Mouse (Mus musculus) cerebellum, postnatal 25 days (tissue): ENCODE measurements at regions not wholly inside any gene's neighbourhood (a gene's known extent, or its start where the extent isn't known, plus 50 kb on each side); places are given as distances from the start of the nearest gene placed in this dataset.
A peak's percentile ranks its signal among the peaks of the same experiment; 100 is the strongest.
"Not testable (repeated sequence)": the region's sequence is repeated elsewhere in the genome, so short reads cannot be mapped to it uniquely, and the experiment has no call there.

Experiments used
- DNase-seq, 2 experiments: peaks; one replicate each; pipeline ENCODE4 v3.0.0; 2021; ENCODE audit warnings: mixed read lengths in 2 of 2

GRCm38 (mm10) chr7:69167456-69167855 lies 418.4 kb upstream of the Arrdc4 start:
- DNase-seq = no peak

GRCm38 (mm10) chr7:69161916-69162315 lies 412.9 kb upstream of the Arrdc4 start:
- no peak for DNase-seq

- DNase-seq = no peak
These were observed 393.3 kb upstream of the Arrdc4 start for GRCm38 (mm10) chr7:69142351-69142750.

DNA sequence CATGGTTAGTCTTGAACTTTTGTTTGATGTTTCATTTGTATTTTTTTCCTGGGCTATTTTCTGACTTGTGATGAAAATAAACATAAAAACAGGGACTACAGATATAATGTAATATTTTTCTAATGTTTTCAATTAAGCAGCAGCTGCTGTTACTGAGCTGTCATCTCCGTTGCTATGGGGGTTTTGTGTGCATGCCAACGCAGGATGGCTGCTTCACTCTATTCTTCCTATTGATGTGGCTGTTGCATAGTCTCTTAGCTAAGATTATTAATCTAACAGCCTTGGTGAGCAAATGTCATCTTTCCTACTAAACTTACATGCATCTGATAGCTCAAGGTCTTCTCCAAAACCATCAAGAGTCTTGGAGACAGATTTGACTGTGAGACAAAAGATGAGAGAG lies 384.4 kb upstream of the Arrdc4 start:
- DNase-seq = no peak

DNA sequence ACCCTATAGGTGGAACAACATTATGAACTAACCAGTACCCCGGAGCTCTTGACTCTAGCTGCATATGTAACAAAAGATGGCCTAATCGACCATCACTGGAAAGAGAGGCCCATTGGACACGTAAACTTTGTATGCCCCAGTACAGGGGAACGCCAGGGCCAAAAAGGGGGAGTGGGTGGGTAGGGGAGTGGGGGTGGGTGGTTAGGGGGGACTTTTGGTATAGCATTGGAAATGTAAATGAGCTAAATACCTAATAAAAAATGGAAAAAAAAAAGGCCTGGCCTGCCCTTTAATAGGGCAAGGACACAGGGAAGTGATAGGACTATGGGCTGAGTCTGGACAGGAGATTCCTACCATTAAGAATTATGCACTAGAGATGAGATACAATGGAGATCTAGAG lies 352.7 kb upstream of the Arrdc4 start:
- not testable (repeated sequence) for DNase-seq

DNA sequence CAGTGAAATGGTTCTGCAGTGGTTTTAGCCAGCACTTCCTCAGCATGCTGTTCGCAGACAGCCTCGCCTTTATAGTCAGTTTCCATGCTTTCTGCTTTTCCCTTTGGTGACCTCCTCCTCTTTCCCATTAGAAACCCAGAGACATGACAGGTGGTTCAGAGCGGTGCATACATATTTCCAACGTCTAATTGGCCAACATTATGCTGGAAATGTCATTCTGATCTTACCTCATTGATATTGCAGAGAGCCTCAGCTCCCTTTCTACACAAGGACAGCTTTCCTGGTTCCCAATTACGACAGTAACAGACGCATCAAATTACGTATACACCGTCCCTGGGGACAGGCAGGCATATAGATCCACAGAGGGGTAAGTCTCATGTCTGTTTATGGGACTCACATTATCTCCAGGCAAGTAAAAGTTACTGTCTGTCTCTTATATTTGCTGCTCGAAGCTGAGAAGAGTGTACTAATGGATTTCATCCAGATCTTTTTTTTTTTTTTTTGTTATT lies 348.6 kb upstream of the Arrdc4 start:
- DNase-seq = no peak

DNA sequence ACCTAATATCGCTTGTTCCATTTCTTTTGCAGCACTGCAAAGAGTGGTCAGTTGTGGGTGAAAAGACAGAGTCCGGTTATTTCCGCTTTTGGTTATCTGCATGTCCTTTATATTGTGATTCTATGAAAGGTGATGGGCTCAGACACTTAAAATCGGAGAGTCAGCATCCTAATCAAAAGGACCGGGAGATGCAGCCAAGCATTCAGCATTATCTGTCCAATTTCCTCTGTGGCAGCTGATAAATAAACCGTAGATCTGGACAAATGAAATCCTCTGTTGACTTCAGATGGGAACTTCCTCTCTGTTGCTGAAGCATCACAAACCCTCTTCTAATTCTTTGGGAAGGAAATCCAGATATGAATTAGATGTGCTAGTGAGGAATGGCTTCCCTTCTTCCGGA lies 325.7 kb upstream of the Arrdc4 start:
- no peak for DNase-seq

DNA sequence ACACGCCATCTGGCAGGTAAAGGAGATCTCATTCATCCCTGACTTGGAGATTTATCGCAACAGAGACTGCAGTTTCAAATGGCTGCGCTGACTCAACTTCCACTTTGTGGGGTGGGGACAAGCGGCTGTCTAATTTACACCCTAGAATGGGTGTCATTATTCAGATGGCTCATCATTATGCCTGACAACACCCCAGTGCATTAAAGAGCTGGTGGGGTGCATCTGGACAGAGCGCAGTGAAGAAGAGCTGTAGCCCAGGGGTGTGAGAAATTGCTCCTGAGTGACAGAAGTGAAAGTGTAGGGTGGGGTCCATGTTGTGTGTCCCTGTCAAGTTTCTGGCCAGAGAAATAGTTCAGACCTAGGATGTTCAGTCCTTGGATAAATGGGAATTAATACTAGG lies 314.0 kb upstream of the Arrdc4 start:
- DNase-seq = no peak

DNA sequence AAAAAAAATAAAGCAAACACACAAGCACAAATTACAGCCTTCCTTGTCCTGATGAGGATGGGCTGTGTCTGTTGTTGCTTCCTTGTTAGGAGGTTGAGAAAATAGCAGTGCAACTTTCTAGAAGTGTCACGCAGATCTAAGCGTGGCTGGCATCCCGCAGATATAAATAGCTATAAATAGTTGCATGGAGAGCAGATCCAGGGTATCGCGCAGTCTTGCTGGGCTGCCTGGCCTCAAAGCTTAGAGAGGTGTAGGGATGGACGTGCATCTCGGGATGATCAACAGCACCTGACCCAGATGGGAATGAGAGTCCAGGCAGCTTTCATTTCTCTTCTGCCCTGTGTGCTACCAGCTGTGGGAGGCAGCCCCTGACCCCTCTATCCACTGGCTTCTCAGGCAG lies 313.5 kb upstream of the Arrdc4 start:
- DNase-seq = no peak

GRCm38 (mm10) chr7:69062094-69062493 lies 313.1 kb upstream of the Arrdc4 start:
- no peak for DNase-seq

- no peak for DNase-seq
These were observed 312.2 kb upstream of the Arrdc4 start for GRCm38 (mm10) chr7:69061242-69061641.

- no peak for DNase-seq
These were observed 267.5 kb upstream of the Arrdc4 start for GRCm38 (mm10) chr7:69016575-69016974.

- DNase-seq = no peak
These were observed 266.0 kb upstream of the Arrdc4 start for GRCm38 (mm10) chr7:69015047-69015446.

GRCm38 (mm10) chr7:69007237-69007636 lies 258.2 kb upstream of the Arrdc4 start:
- DNase-seq = no peak

DNA sequence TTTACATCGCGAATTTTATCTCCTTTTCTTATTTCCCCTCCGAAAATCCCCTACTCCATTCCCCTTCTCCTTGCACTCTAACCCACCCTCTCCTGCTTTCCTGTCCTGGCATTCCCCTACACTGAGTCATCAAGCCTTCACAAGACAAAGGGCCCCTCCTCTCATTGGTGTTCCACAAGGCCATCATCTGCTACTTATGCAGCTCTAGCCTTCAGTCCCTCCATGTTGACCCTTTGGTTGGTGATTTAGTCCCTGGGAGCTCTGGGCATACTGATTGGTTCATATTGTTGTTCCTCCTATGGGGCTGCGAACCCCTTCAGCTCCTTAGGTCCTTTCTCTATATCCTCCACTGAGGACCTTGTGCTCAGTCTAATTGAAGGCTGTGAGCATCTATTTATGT lies 239.0 kb upstream of the Arrdc4 start:
- no peak for DNase-seq

DNA sequence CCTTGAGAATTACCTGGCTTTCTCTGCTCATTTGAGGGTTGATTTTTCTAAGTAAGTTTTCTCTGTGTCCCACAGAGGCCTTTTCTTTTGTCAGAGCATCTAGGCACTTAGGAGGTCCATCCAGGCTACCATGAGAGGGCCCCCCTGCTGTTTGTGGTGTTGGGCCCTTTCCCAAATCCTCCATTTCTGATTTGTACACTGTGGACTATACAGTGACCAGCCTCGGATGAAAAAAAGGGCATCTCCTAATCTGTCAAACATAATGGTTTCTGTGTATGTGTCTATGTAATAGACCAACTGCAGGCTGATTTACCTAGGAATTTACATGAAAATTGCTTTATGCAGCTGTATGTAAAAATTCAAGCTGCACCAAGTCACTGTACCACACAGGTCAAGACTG lies 234.9 kb upstream of the Arrdc4 start:
- no peak for DNase-seq

- DNase-seq = no peak
These were observed 234.0 kb upstream of the Arrdc4 start for GRCm38 (mm10) chr7:68982914-68983502.

DNA sequence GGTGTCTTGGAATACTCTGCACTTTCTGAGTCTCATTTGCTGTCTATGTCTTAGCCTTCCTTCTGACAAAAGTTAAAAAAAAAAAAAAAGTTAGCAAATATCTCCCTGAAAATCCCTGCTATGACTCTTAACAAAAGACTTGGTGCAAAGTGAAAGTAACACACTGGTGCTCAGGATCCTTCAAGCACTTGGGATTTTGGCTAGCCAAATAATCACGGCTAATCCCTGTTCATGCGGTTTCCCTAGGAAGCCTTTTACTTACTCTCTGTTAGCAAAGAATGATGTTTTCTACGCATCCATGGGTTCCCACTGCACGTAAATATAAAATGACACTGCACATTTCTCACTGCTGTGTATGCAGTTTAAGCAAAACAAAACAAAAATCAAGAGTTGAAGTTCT lies 229.5 kb upstream of the Arrdc4 start:
- DNase-seq = no peak

DNA sequence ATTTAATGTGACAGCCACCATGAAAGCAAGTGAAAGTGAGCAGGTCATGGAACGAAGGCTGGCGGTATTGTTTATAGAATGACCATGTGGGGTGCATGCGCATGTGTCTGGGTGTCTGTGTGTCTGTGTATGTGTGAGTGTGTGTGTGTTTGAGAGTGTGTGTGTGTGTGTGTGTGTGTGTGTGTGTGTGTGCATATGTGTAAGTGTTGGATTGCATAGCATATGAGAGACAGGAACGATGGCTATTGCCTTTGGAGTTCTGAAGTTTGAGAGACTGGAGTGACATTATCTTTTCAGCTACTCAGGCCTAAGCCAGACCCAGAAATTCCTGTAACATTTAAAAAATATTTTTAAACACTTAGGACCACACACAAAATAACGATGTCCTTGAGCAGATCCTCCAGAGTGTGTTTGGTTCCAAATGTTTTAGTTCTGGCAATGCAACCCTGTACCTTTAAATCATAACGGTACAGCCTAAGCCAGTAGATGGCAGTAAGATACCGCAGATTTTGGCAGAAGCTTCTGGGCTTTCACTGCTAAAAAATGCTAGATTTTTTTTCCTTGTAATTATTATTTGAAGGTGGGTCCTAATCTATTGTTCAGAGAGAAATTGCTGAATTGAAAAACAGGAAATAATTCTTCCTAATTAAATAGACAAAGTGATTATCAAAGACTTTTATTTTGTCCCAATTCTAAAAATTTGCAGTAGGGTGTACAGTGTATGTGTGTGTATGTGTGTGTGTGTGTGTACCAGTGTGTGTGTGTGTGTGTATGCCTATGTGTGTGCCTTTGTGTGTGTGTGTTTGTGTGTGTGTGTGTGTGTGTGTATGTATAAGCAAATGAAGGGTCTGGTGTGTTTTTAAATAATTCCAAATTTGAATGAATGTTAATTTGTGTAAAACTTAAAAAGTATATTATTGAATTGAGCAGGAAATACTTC lies 228.0 kb upstream of the Arrdc4 start:
- peak; percentile 5 to 28 for DNase-seq

DNA sequence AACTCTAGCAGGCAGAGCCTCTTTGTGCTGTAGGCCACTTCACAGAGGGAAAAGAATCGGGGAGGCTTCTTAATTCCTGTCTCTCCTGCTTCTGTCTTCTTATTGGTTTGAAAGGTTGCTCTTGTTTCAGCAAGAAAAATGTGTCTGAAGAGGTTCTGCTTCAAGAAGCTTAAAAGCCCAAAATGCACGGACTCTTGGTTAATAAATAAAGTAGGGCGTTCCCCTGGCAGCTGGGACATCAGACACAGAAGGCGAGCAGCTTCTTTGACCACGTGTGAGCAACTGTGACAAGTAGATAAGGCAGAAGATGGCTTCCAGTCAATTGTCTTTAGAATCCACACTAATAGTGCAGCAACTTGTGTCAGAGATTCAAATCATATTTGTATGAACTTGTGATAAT lies 226.9 kb upstream of the Arrdc4 start:
- no peak for DNase-seq

DNA sequence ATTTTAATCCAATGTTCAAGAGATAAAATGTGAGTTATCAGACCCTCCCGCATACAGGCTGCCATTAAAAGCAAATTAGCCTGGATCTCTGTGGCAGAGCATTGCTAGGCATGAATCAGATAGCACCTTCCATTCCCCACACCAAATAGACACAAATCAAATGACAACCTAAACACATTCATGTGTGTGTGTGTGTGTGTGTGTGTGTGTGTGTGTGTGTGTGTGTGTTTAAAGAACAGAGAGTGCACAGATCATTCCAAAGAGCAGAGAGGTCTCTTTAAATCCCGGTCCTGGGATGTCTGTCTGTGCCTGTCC lies 226.5 kb upstream of the Arrdc4 start:
- no peak for DNase-seq

DNA sequence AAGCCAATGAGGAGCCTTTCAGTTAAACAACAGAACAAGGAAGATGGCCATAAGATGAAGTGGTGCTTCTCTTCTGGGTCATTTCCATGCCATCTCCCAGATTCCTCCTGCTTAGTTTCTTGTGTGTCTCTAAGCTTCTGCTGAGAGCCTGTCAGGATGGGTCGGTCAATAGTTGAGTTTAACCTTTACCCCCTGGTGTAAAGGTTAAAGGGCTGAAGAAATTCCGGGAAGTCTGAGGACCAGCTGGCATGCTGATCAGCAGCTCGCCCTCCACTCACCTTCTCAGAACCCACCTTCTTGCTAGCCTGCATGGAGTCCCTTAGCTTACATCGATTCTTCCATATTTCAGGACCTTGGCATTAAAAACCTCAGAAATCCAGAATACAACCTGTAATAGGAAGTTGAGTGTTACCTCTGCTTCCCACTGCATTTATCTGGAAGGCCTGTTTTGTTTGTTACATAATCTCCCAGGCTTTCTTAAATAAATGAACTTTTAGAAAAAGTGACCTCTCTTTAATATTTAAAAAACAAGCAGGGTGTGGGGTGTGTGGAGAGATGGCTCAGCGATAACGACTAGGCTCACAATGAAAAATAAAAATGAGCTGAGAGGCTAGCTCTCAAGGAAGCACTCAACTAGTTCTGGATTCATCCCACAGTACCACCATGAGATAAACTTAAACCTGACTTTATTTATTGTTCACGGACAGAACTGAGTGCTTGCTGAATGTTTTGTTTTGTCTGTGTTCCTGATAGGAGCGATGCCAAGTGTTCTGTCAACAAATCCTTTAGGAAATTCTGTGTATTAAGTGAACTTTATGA lies 225.9 kb upstream of the Arrdc4 start:
- no peak for DNase-seq
